Mouse (Mus musculus) cerebellum, adult (tissue): Measurements from ENCODE around the gene Zer1.
A peak's percentile ranks its signal among the peaks of the same experiment; 100 is the strongest.

Source experiments
- ATAC-seq: cut with Nextera tagmentation; 2 replicates; pipeline ENCODE4 v1.9.2; 2017; ENCODE audit warnings: mild to moderate bottlenecking, moderate library complexity, mixed read lengths; ENCODE audit not compliant: insufficient number of reproducible peaks, low FRiP score, low TSS enrichment

Zer1 gene

GRCm38 (mm10) chr2:30080181-30080800 lies 44.1 kb downstream of the Zer1 start:
- no peak for ATAC-seq

- no peak for ATAC-seq
Observed at GRCm38 (mm10) chr2:30078760-30079159, 45.6 kb downstream of the Zer1 start.

GRCm38 (mm10) chr2:30078349-30078712 lies 46.1 kb downstream of the Zer1 start:
- no peak for ATAC-seq

GRCm38 (mm10) chr2:30077502-30078348 lies 46.7 kb downstream of the Zer1 start, which contains the start of gene Pkn3:
Gene Pkn3 (plus strand): TSS chr2:30077684.
- peak; percentile 61; the same call in 1 of the 2 replicates for ATAC-seq

GRCm38 (mm10) chr2:30076959-30077358 lies 47.4 kb downstream of the Zer1 start:
- no peak for ATAC-seq

GRCm38 (mm10) chr2:30076439-30076838 lies 47.9 kb downstream of the Zer1 start:
- no peak for ATAC-seq

GRCm38 (mm10) chr2:30075625-30076024 lies 48.8 kb downstream of the Zer1 start:
- ATAC-seq, result no peak

- ATAC-seq, result no peak
Observed at GRCm38 (mm10) chr2:30073285-30073684, 51.1 kb downstream of the Zer1 start.

- no peak for ATAC-seq
Observed at GRCm38 (mm10) chr2:30072875-30073274, 51.5 kb downstream of the Zer1 start.

GRCm38 (mm10) chr2:30067962-30068361 lies 56.4 kb downstream of the Zer1 start:
- no peak for ATAC-seq

GRCm38 (mm10) chr2:30067031-30067888 lies 57.1 kb downstream of the Zer1 start:
- ATAC-seq, result no peak

GRCm38 (mm10) chr2:30066046-30066901 lies 58.1 kb downstream of the Zer1 start:
- peak; percentile 83 for ATAC-seq

- ATAC-seq, result no peak
Observed at GRCm38 (mm10) chr2:30064298-30064697, 60.1 kb downstream of the Zer1 start.

GRCm38 (mm10) chr2:30063791-30064190 lies 60.6 kb downstream of the Zer1 start:
- no peak for ATAC-seq

GRCm38 (mm10) chr2:30063235-30063634 lies 61.1 kb downstream of the Zer1 start:
- ATAC-seq, result no peak

- peak; percentile 21; the same call in 1 of the 2 replicates for ATAC-seq
Observed at GRCm38 (mm10) chr2:30062249-30063093, 61.9 kb downstream of the Zer1 start.

GRCm38 (mm10) chr2:30061215-30062166 lies 62.9 kb downstream of the Zer1 start:
- ATAC-seq, result no peak

GRCm38 (mm10) chr2:30058418-30058817 lies 66.0 kb downstream of the Zer1 start:
- ATAC-seq, result no peak
